Mouse (Mus musculus) CH12.LX (cell line): ENCODE measurements around the gene Tgfbi.

Experiments used
- CTCF ChIP-seq, 2 experiments: IDR thresholded peaks in 1 of 2; conservative IDR thresholded peaks in 1 of 2; 2 replicates each; pipeline ENCODE4 v1.5.1; 2011 to 2012; ENCODE audit warnings: low read depth in 2 of 2, low read length in 2 of 2, improper control_type of control experiment in 1 of 2, inconsistent platforms in 1 of 2, mild to moderate bottlenecking in 1 of 2, moderate library complexity in 1 of 2
- E2F4 ChIP-seq: IDR thresholded peaks from 2 replicates; pipeline ENCODE4 v1.6.1; 2011; ENCODE audit warnings: low read depth, low read length, improper control_type of control experiment; ENCODE audit not compliant: insufficient replicate concordance
- RCOR1 ChIP-seq: conservative IDR thresholded peaks from 2 replicates; pipeline ENCODE4 v1.6.1; 2012; ENCODE audit warnings: low read depth, mild to moderate bottlenecking, inconsistent platforms, low read length, improper control_type of control experiment
- ZKSCAN1 ChIP-seq: IDR thresholded peaks from 2 replicates; pipeline ENCODE4 v1.6.1; 2012; ENCODE audit warnings: low read depth, inconsistent platforms, low read length, improper control_type of control experiment, borderline replicate concordance

- TF ChIP-seq RCOR1 = no peak
- TF ChIP-seq ZKSCAN1 = no peak
- TF ChIP-seq CTCF (conservative IDR thresholded peaks at IDR 0.05 in 1 of 2, IDR thresholded peaks at IDR 0.05 in 1 of 2; ENCODE audit: low read depth in 2 of 2, low read length in 2 of 2) = no peak
- TF ChIP-seq E2F4 = no peak
Measured at GRCm38 (mm10) chr13:56650020-56650419, 40.7 kb downstream of the Tgfbi start.
